Mouse (Mus musculus) ES-E14 (cell line): ENCODE results near the gene Thtpa.

Experiments used
- CHD2 ChIP-seq: IDR thresholded peaks from 2 replicates; pipeline ENCODE4 v1.6.1; 2014; ENCODE audit warnings: mild to moderate bottlenecking, low read depth, low read length, inconsistent platforms
- HCFC1 ChIP-seq: IDR thresholded peaks from 2 replicates; pipeline ENCODE4 v1.6.1; 2012; ENCODE audit warnings: low read length, inconsistent platforms, borderline replicate concordance; ENCODE audit not compliant: insufficient read depth
- MAFK ChIP-seq: IDR thresholded peaks from 2 replicates; pipeline ENCODE4 v1.6.1; 2014; ENCODE audit warnings: mild to moderate bottlenecking, low read depth, low read length, inconsistent platforms; ENCODE audit not compliant: insufficient read depth
- ZC3H11A ChIP-seq: IDR thresholded peaks from 2 replicates; pipeline ENCODE4 v1.6.1; 2012; ENCODE audit warnings: low read depth, mild to moderate bottlenecking, inconsistent platforms, low read length, borderline replicate concordance
- ZNF384 ChIP-seq: IDR thresholded peaks from 2 replicates; pipeline ENCODE4 v1.6.1; 2012; ENCODE audit warnings: low read depth, low read length, inconsistent platforms

- TF ChIP-seq HCFC1 = no peak
- TF ChIP-seq ZC3H11A = no peak
- TF ChIP-seq MAFK = no peak
- no peak for TF ChIP-seq CHD2
- TF ChIP-seq ZNF384 = no peak
These were observed 34.7 kb upstream of the Thtpa start for GRCm38 (mm10) chr14:55059931-55060330.
